In the genomic region with DNA sequence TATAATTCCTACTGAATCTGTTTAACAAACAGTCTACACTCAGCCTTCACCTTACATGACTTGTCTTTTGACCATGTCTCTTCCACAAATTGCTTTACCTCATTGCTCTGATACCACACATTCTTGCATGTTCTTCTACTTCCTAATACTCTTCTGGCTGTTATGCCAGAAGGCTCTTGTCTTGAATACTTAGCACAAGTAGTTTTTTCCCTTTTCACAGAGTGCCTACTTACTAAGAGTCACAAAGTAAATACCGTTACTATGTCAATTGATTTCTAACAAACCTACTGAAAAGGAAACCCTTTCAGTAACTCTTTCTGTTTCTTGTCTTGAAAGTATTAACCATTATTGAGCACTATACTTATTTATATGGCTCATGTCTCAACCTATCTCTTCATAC, we compare ENCODE assay signal across 15 mouse cellular contexts.
"Had no signal": no experiment of that assay in that cellular context is flagged by ENCODE, and none has a peak within 500 bp of the region (broad histone marks: within the 10 kb centered on the region; RNA-seq: fewer than 3 reads in every experiment).

No protein-coding gene starts in this region.

- H3K9me3 ChIP-seq: neural tube, embryonic 15.5 days; stomach, embryonic 15.5 days had no signal

- DNase-seq: retina, postnatal 1 day; right cerebral cortex, adult 18-20 months; right cerebral cortex, postnatal 14 days; right cerebral cortex, postnatal 25 days; right cerebral cortex, postnatal 4 days; spleen, adult 18-20 months; thymus, adult 18-20 months; thymus, adult 2 months; thymus, postnatal 14 days; thymus, postnatal 25 days; thymus, postnatal 36 days; thymus, postnatal 4 days had no signal

- H3K9ac ChIP-seq: neural tube, embryonic 15.5 days; stomach, embryonic 15.5 days had no signal

- H3K4me3 ChIP-seq: neural tube, embryonic 15.5 days; stomach, embryonic 15.5 days had no signal

- H3K27ac ChIP-seq: neural tube, embryonic 15.5 days; stomach, embryonic 15.5 days; stomach, postnatal 0 days had no signal

- H3K27me3 ChIP-seq: neural tube, embryonic 15.5 days; stomach, embryonic 15.5 days had no signal

- H3K36me3 ChIP-seq: neural tube, embryonic 15.5 days; stomach, embryonic 15.5 days had no signal

- H3K4me2 ChIP-seq: neural tube, embryonic 15.5 days; stomach, embryonic 15.5 days had no signal

- H3K4me1 ChIP-seq: neural tube, embryonic 15.5 days; stomach, embryonic 15.5 days had no signal
